In the genomic region with DNA sequence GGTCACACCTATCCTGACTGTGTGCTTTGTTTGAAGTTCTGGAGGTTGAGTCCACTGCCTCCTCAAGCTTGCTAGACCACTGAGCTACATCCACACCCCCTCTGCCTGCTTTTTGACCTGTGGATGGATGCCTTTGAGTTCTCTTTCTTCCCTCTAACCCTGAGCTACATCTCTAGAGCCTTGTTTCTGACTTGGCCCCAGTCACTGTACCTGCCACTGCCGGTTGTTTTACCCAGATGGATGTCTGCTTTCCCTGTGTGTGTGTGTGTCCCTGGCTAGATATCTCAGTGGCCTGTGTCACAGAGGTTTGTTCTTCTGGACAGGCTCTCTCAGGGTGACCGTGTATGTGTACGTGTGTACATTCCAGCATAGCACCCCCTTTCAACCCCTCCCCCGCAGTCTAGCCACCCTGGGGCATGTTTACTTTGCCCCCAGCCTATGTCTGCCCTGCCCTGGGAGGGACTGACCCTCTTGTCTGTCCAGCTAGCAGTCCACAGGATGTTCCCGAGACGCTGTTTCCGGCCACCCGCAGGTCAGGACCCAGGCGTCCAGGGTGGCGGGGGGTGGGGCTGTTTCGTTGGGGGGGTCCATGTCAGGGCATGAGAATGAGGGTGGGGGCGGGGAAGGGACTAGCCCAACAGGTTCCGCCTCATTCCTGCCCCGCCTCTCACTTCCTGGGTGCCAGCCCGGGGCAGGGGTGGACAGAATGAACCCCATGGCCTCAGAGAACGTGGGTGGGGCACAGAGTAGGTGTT, we compare ENCODE assay signal across 8 mouse cellular contexts. TPM values are rescaled to one million over a fixed set of nuclear protein-coding genes. Genes with fewer than 3 reads are reported as not detected.
A peak's percentile ranks its signal among the peaks of the same experiment; 100 is the strongest.
DNase-seq lines count a peak whose midpoint lies in the region; ATAC-seq lines count a peak whose summit lies in the region.

No protein-coding gene starts in this region.

- H3K36me3 ChIP-seq in embryonic facial prominence, embryonic 12.5 days = no peaks in the 10 kb centered on the region
- no peaks in the 10 kb centered on the region for H3K36me3 ChIP-seq in hindbrain, embryonic 16.5 days (ENCODE audit: control insufficient read depth, insufficient read depth, low read length)
- H3K36me3 ChIP-seq in liver, embryonic 11.5 days (ENCODE audit: control insufficient read depth, insufficient read depth, low read length) = no peaks in the 10 kb centered on the region

- 6% methylated on average over 16 of the region's 16 CpGs for WGBS in embryonic facial prominence, embryonic 12.5 days
- WGBS in hindbrain, embryonic 16.5 days = 16% methylated on average over 16 of the region's 16 CpGs
- 13% methylated on average over 16 of the region's 16 CpGs for WGBS in liver, embryonic 11.5 days

- 0 out of 2 replicates have a peak overlapping the region, but pooled peaks have one; percentile 41 for H3K27ac ChIP-seq in embryonic facial prominence, embryonic 12.5 days
- H3K27ac ChIP-seq in hindbrain, embryonic 16.5 days (ENCODE audit: low read depth, low read length) = 0 out of 2 replicates have a peak overlapping the region, but pooled peaks have one; percentile 81
- peak overlapping the region; percentile 79 for H3K27ac ChIP-seq in liver, embryonic 11.5 days (ENCODE audit: low read depth, low read length)

- peak; percentile 62 for DNase-seq in heart, adult 8-10 months (ENCODE audit: low spot score)
- DNase-seq in heart, postnatal 36 days = no peak
- DNase-seq in liver, embryonic 11.5 days (ENCODE audit: low spot score) = peak; percentile 53
- peak; percentile 78 to 90 for DNase-seq in natural killer cell, adult 2 months (ENCODE audit: low spot score in 2 of 2)
- DNase-seq in retina, postnatal 1 day = no peak
- DNase-seq in frontal cortex, postnatal 36 days (ENCODE audit: low spot score in 2 of 2) = no peak

- peak overlapping the region; percentile 98 for H3K4me2 ChIP-seq in embryonic facial prominence, embryonic 12.5 days (replicated peaks)
- H3K4me2 ChIP-seq in hindbrain, embryonic 16.5 days (ENCODE audit: low read length) = peak overlapping the region; percentile 99
- peak overlapping the region; percentile 92 for H3K4me2 ChIP-seq in liver, embryonic 11.5 days

- ATAC-seq in embryonic facial prominence, embryonic 12.5 days (ENCODE audit: insufficient number of reproducible peaks, insufficient read depth, low FRiP score, low TSS enrichment) = no peak
- no peak for ATAC-seq in hindbrain, embryonic 16.5 days
- no peak for ATAC-seq in liver, embryonic 11.5 days (replicated peaks; ENCODE audit: low FRiP score)

- 0 out of 2 replicates have a peak overlapping the region, but pooled peaks have one; percentile 52 for H3K4me3 ChIP-seq in embryonic facial prominence, embryonic 12.5 days
- H3K4me3 ChIP-seq in hindbrain, embryonic 16.5 days (ENCODE audit: low read length) = peak overlapping the region; percentile 55; the same call in 1 of the 2 replicates
- peak overlapping the region; percentile 54 for H3K4me3 ChIP-seq in liver, embryonic 11.5 days (ENCODE audit: low read depth, low read length)

- H3K27me3 ChIP-seq in embryonic facial prominence, embryonic 12.5 days = peaks cover 22% of the 10 kb centered on the region; the same call in 1 of the 2 replicates
- no peaks in the 10 kb centered on the region; the same call in 1 of the 2 replicates for H3K27me3 ChIP-seq in hindbrain, embryonic 16.5 days (replicated peaks; ENCODE audit: control insufficient read depth, insufficient read depth, low read length)
- H3K27me3 ChIP-seq in liver, embryonic 11.5 days (replicated peaks; ENCODE audit: control insufficient read depth, insufficient read depth, low read length) = no peaks in the 10 kb centered on the region

- peaks cover 50% of the 10 kb centered on the region for H3K4me1 ChIP-seq in embryonic facial prominence, embryonic 12.5 days
- peaks cover 30% of the 10 kb centered on the region for H3K4me1 ChIP-seq in hindbrain, embryonic 16.5 days (ENCODE audit: control insufficient read depth, insufficient read depth, low read depth, low read length)
- H3K4me1 ChIP-seq in liver, embryonic 11.5 days (replicated peaks; ENCODE audit: control insufficient read depth, insufficient read depth, low read length) = peaks cover 65% of the 10 kb centered on the region

- no peaks in the 10 kb centered on the region for H3K9me3 ChIP-seq in embryonic facial prominence, embryonic 12.5 days
- H3K9me3 ChIP-seq in hindbrain, embryonic 16.5 days (ENCODE audit: control insufficient read depth, low read length) = no peaks in the 10 kb centered on the region
- H3K9me3 ChIP-seq in liver, embryonic 11.5 days (ENCODE audit: control insufficient read depth, low read length) = no peaks in the 10 kb centered on the region

- H3K9ac ChIP-seq in embryonic facial prominence, embryonic 12.5 days = 0 out of 2 replicates have a peak overlapping the region, but pooled peaks have one; percentile 58
- H3K9ac ChIP-seq in hindbrain, embryonic 16.5 days (ENCODE audit: low read depth, low read length) = peak overlapping the region; percentile 6; the same call in 1 of the 2 replicates
- peak overlapping the region; percentile 77 for H3K9ac ChIP-seq in liver, embryonic 11.5 days (ENCODE audit: low read depth, low read length)

- intact Hi-C loops in heart, postnatal 36 days (cut with DNase I) = loop anchor here (5.0 kb wide), 1 partner anchor 782 kb away; no protein-coding TSS in a partner anchor

RNA-seq across cellular contexts. Expression of a gene that starts 5.9 kb away (rescaled TPM):
- total RNA-seq in heart, adult 8-10 months (2022) = 1 to 10 TPM; 1.9 to 3.5 (median 2.7) TPM
- 1 to 10 TPM; 2.7 to 2.9 TPM for total RNA-seq in heart, postnatal 36 days (2021)
- polyA plus RNA-seq in embryonic facial prominence, embryonic 12.5 days (2016; fragmentation: Nextera tagmentation; extraction: Ambion mirVana) = 20.6 TPM in 2 replicates
- polyA plus RNA-seq in hindbrain, embryonic 16.5 days (2015; fragmentation: Nextera tagmentation; extraction: Ambion mirVana) = 37.9 and 39.6 TPM in 2 replicates
- 15.5 and 16.7 TPM in 2 replicates for polyA plus RNA-seq in liver, embryonic 11.5 days (2014; fragmentation: Nextera tagmentation; extraction: Ambion mirVana)

RNA-seq across cellular contexts. Expression of a gene that starts 6.0 kb away (rescaled TPM):
- total RNA-seq in heart, adult 8-10 months (2022) = 10 to 100 TPM; 17.8 to 32.3 (median 23.9) TPM
- 10 to 100 TPM; 14.9 to 26.9 TPM for total RNA-seq in heart, postnatal 36 days (2021)
- polyA plus RNA-seq in embryonic facial prominence, embryonic 12.5 days (2016; fragmentation: Nextera tagmentation; extraction: Ambion mirVana) = 8.0 and 9.0 TPM in 2 replicates
- polyA plus RNA-seq in hindbrain, embryonic 16.5 days (2015; fragmentation: Nextera tagmentation; extraction: Ambion mirVana) = 4.3 and 5.3 TPM in 2 replicates
- polyA plus RNA-seq in liver, embryonic 11.5 days (2014; fragmentation: Nextera tagmentation; extraction: Ambion mirVana) = 21.1 and 23.2 TPM in 2 replicates

RNA-seq across cellular contexts. Expression of a gene that starts 14.9 kb away (rescaled TPM):
- total RNA-seq in heart, adult 8-10 months (2022) = 10 to 100 TPM; 41.9 to 61.3 (median 55.0) TPM
- total RNA-seq in heart, postnatal 36 days (2021) = 10 to 100 TPM; 48.6 to 56.7 TPM
- 104 and 115 TPM in 2 replicates for polyA plus RNA-seq in embryonic facial prominence, embryonic 12.5 days (2016; fragmentation: Nextera tagmentation; extraction: Ambion mirVana)
- polyA plus RNA-seq in hindbrain, embryonic 16.5 days (2015; fragmentation: Nextera tagmentation; extraction: Ambion mirVana) = 55.8 and 57.5 TPM in 2 replicates
- 195 and 197 TPM in 2 replicates for polyA plus RNA-seq in liver, embryonic 11.5 days (2014; fragmentation: Nextera tagmentation; extraction: Ambion mirVana)

RNA-seq across cellular contexts. Expression of a gene that starts 15.1 kb away (rescaled TPM):
- total RNA-seq in heart, adult 8-10 months (2022) = 100 to 1,000 TPM; 644 to 711 (median 676) TPM
- total RNA-seq in heart, postnatal 36 days (2021) = 100 to 1,000 TPM; 633 to 676 TPM
- polyA plus RNA-seq in embryonic facial prominence, embryonic 12.5 days (2016; fragmentation: Nextera tagmentation; extraction: Ambion mirVana) = 1,038 and 1,130 TPM in 2 replicates
- 1,040 and 1,063 TPM in 2 replicates for polyA plus RNA-seq in hindbrain, embryonic 16.5 days (2015; fragmentation: Nextera tagmentation; extraction: Ambion mirVana)
- 1,398 and 1,409 TPM in 2 replicates for polyA plus RNA-seq in liver, embryonic 11.5 days (2014; fragmentation: Nextera tagmentation; extraction: Ambion mirVana)

RNA-seq across cellular contexts. Expression of a gene that starts 15.2 kb away (rescaled TPM):
- 1 to 10 TPM in 2 of 4 experiments, not detected in 2; 2.4 to 5.9 TPM for total RNA-seq in heart, adult 8-10 months (2022)
- total RNA-seq in heart, postnatal 36 days (2021) = 1 to 10 TPM in 1 of 2 experiments, not detected in 1; 1.0 TPM
- not detected in 2 replicates for polyA plus RNA-seq in embryonic facial prominence, embryonic 12.5 days (2016; fragmentation: Nextera tagmentation; extraction: Ambion mirVana)
- polyA plus RNA-seq in hindbrain, embryonic 16.5 days (2015; fragmentation: Nextera tagmentation; extraction: Ambion mirVana) = not detected in 2 replicates
- not detected in 2 replicates for polyA plus RNA-seq in liver, embryonic 11.5 days (2014; fragmentation: Nextera tagmentation; extraction: Ambion mirVana)

Comparison
In these comparisons a context has a peak if more than half of its experiments do, and no peak if none do; other contexts are left out.
1. DNase-seq: peak in heart, adult 8-10 months (single experiment), liver, embryonic 11.5 days (single experiment) and natural killer cell, adult 2 months (2 of 2); none in heart, postnatal 36 days (0 of 2), retina, postnatal 1 day (single experiment) and frontal cortex, postnatal 36 days (0 of 2).
2. H3K9ac ChIP-seq: peak in every context shown above with its lines; median percentile 77 in liver, embryonic 11.5 days; 58 in embryonic facial prominence, embryonic 12.5 days; 6 in hindbrain, embryonic 16.5 days.
3. Peak in every context shown above with its lines, with median percentiles within 50 percentile points of each other: H3K27ac ChIP-seq, H3K4me2 ChIP-seq and H3K4me3 ChIP-seq.